Mouse (Mus musculus) embryonic facial prominence, embryonic 10.5 days (tissue): ENCODE measurements around the gene Ssxb5. TPM values are rescaled to one million over a fixed set of nuclear protein-coding genes. Genes with fewer than 3 reads are reported as not detected.
"Not testable (repeated sequence)": the region's sequence is repeated elsewhere in the genome, so short reads cannot be mapped to it uniquely, and the experiment has no call there.

Source experiments
- DNase-seq: peaks from one replicate; pipeline ENCODE4 v3.0.0-alpha.2; 2017; ENCODE audit warnings: low spot score
- H3K27ac ChIP-seq: fragments of 300-500 bp; sonication (generic); replicated peaks from 2 replicates; pipeline ENCODE4 v1.5.1; 2016; ENCODE audit warnings: mild to moderate bottlenecking
- H3K27me3 ChIP-seq: fragments of 300-500 bp; sonication (generic); replicated peaks from 2 replicates; pipeline ENCODE4 v1.6.1; 2016; ENCODE audit warnings: low read depth, mild to moderate bottlenecking; ENCODE audit not compliant: poor library complexity, severe bottlenecking
- H3K36me3 ChIP-seq: fragments of 300-500 bp; sonication (generic); replicated peaks from 2 replicates; pipeline ENCODE4 v1.6.1; 2016; ENCODE audit warnings: mild to moderate bottlenecking, moderate library complexity
- H3K4me1 ChIP-seq: fragments of 300-500 bp; sonication (generic); 2 replicates; pipeline ENCODE4 v1.6.1; 2016
- H3K4me3 ChIP-seq: fragments of 300-500 bp; sonication (generic); 2 replicates; pipeline ENCODE4 v1.5.1; 2016; ENCODE audit warnings: mild to moderate bottlenecking, moderate library complexity
- H3K9me3 ChIP-seq: fragments of 300-500 bp; sonication (generic); 2 replicates; pipeline ENCODE4 v1.6.1; 2016; ENCODE audit warnings: mild to moderate bottlenecking
- WGBS: fragments of 180-500 bp; shearing (Covaris S2); methylation state at CpG from one replicate; pipeline ENCODE4 v1.1.7; 2016; 5-methylcytosine and 5-hydroxymethylcytosine counted together
- polyA plus RNA-seq: library from polyadenylated mRNA; unstranded; fragments of >200 nt; fragmentation: Nextera tagmentation; extraction: Ambion mirVana; gene quantifications from 2 replicates; pipeline ENCODE4 v1.2.1, GENCODE M21; 2016

The Ssxb5 gene
- polyA plus RNA-seq, result not detected in 2 replicates

DNA sequence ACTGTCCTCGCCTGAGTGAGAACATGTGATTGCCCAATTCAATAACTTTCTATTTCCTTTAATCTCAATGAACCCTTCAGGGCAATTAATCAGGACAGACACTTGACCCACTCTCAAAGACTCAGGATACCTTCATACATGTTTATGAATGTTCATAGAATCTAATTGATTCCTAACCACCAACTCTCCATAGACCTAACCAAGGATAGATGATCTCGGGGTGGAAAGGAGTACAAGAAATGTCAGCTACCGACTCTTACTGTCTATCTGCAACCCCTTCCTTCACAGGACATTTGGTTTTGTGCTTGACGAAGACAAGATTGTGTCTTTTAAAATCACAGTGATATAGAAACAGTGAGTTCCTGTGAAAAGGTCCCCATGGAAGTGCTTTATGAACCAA is at the start of gene Ssxb5:
Ssxb5 (plus strand) TSS at position 301 of the 400 bp plus-strand sequence.
- H3K27me3 ChIP-seq, H3K36me3 ChIP-seq, H3K27ac ChIP-seq, DNase-seq, H3K4me3 ChIP-seq, H3K4me1 ChIP-seq: not testable (repeated sequence)
- whole genome bisulfite sequencing, result 83% methylated on average over 4 of the region's 4 CpGs
- peaks cover 11% of the 10 kb centered on the region for H3K9me3 ChIP-seq

DNA sequence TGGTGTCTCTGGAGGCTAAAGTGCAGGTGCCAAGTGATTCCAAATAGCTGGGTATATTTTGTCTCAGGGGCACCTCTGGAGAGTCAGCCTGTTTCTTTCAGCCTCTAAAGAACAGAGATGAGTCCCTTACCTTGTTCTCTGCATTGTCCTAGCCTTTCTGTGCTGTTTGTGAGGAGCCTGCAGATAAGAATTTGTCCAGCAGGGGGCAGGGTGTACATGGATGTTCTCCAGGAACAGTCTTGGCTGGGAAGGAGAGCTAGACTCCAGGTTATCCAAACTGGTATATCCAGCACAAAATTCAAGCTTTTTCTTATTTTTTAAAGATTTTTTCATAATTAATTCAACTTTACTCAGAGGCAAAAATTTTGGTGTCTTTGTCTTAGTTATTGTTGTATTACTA is 28.6 kb downstream of the Ssxb5 start:
- Histone ChIP-seq H3K4me3 (no peak overlapping the region), H3K36me3 (no peaks in the 10 kb centered on the region), H3K27me3 (no peaks in the 10 kb centered on the region), H3K4me1 (no peaks in the 10 kb centered on the region), H3K27ac (no peak overlapping the region), H3K9me3 (no peaks in the 10 kb centered on the region)
- DNase-seq, result peak; percentile 27

DNA sequence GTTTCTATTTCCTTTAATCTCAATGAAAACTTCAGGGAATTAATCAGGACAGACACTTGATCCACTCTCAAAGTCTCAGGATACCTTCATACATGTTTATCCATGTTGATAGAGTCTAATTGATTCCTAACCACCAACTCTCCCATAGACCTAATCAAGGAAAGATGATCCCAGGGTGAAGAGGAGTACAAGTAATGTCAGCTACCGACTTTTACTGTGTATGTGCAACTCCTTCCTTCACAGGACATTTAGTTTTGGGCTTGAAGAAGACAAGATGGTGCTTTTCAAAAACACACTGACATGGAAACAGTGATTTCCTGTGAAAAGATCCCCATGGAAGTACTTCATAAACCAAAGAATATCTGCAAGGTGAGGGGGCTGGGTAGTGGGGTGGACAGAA is 40.2 kb downstream of the Ssxb5 start, which contains the start of gene Gm6592:
Gm6592 (plus strand) TSS at position 301 of the 400 bp plus-strand sequence.
- Histone ChIP-seq H3K4me1 (no peaks in the 10 kb centered on the region), H3K36me3 (no peaks in the 10 kb centered on the region), H3K9me3 (0 out of 2 replicates have a peak, but pooled peaks cover 9% of the 10 kb centered on the region), H3K4me3 (no peak within 1 kb of the TSS), H3K27me3 (no peaks in the 10 kb centered on the region), H3K27ac (no peak within 1 kb of the TSS)
- WGBS, result 70% methylated on average over 1 of the region's 1 CpGs
- no peak for DNase-seq

DNA sequence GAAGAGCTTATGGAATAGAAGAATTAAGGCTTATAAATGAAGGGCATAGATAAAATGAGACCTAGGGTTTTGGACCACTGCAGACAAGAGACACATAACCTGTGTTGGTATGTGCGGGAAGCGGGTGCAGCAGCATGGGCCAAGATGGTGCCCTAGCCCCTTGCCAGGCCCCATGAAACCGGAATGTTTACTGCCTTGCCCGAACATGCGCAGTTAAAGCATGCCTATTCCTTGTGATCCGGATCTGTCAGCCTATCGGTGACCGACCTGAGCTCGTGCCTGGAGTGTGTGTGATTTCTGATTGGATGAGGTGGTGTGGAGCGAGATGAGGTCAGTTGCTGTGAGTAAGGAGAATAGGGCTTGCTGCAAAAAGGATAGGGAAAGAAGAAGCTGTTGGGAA is 49.0 kb downstream of the Ssxb5 start:
- DNase-seq, result no peak
- H3K9me3 ChIP-seq, result 0 out of 2 replicates have a peak, but pooled peaks cover 7% of the 10 kb centered on the region
- 90% methylated on average over 10 of the region's 10 CpGs for WGBS
- no peaks in the 10 kb centered on the region for H3K36me3 ChIP-seq
- no peak overlapping the region for H3K4me3 ChIP-seq
- H3K4me1 ChIP-seq, result no peaks in the 10 kb centered on the region
- no peak overlapping the region for H3K27ac ChIP-seq
- H3K27me3 ChIP-seq, result no peaks in the 10 kb centered on the region

Other genes starting within 250 kb of the Ssxb5 start
- gene Ssxb3, start 211.9 kb upstream of the Ssxb5 start, polyA plus RNA-seq, result not detected in 2 replicates
- not detected in 2 replicates for gene Ssxb8, start 112.8 kb upstream of the Ssxb5 start, polyA plus RNA-seq
- gene Ssx9, start 55.3 kb upstream of the Ssxb5 start, polyA plus RNA-seq, result not detected in 2 replicates
- not detected in 2 replicates for gene Gm6592, start 40.3 kb downstream of the Ssxb5 start, polyA plus RNA-seq
- not detected in 2 replicates for gene Gm5751, start 70.6 kb downstream of the Ssxb5 start, polyA plus RNA-seq
- 2.8 and 2.9 TPM in 2 replicates for gene B630019K06Rik, start 88.7 kb downstream of the Ssxb5 start, polyA plus RNA-seq
- not detected in 2 replicates for gene Fthl17b, start 159.3 kb downstream of the Ssxb5 start, polyA plus RNA-seq
- not detected in 2 replicates for gene Fthl17c, start 172.9 kb downstream of the Ssxb5 start, polyA plus RNA-seq
- not detected in 2 replicates for gene Fthl17d, start 183.1 kb downstream of the Ssxb5 start, polyA plus RNA-seq
- not detected in 2 replicates for gene Fthl17e, start 229.8 kb downstream of the Ssxb5 start, polyA plus RNA-seq